8 mouse cellular contexts compared by ENCODE assay signal in the genomic region with DNA sequence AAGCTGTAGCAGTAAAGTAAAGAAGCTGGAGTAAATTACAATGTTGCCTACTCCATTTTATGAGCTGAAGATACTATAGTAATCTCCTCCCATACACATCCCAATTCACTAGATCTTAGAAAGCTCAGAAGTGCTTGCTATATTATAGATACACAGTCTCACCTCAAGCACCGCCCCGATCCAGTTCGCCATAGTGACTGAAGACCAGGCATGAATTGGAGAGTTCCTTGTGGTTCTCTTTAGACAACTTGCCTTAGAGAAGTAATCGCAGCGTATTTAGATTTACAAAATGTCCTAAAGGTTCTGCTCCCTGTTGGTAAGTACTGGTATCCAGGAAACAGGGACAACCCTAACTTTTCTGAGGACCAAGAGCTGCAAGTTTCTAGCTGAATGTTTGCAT. TPM values are rescaled to one million over a fixed set of nuclear protein-coding genes. Genes with fewer than 3 reads are reported as not detected.
DNase-seq lines count a peak whose midpoint lies in the region; ATAC-seq and TF ChIP-seq lines count a peak whose summit lies in the region.

No protein-coding gene starts in this region.

- H3K27ac ChIP-seq in heart, embryonic 10.5 days, result peak overlapping the region; percentile 91; the same call in 1 of the 2 replicates
- H3K27ac ChIP-seq in CH12.LX (ENCODE audit: insufficient read depth, low read depth), result no peak overlapping the region
- H3K27ac ChIP-seq in forebrain, embryonic 10.5 days, result no peak overlapping the region
- peak overlapping the region; percentile 97 for H3K27ac ChIP-seq in liver, embryonic 12.5 days

- TF ChIP-seq POLR2A in CH12.LX (IDR thresholded peaks at IDR 0.05; ENCODE audit: low read depth, low read length), result no peak

- 90% methylated on average over 5 of the region's 5 CpGs for WGBS in heart, embryonic 10.5 days
- WGBS in forebrain, embryonic 10.5 days, result 89% methylated on average over 5 of the region's 5 CpGs
- 66% methylated on average over 5 of the region's 5 CpGs for WGBS in liver, embryonic 12.5 days (ENCODE audit: insufficient replicate concordance)

- in situ Hi-C loops in CH12.LX (cut with MboI; ENCODE audit: low pct_ligation_motif_present, low pct_unique_long_range_greater_than_20kb, low sequenced_read_pairs), result no loop called here

- H3K36me3 ChIP-seq in heart, embryonic 10.5 days, result peaks cover 8% of the 10 kb centered on the region; the same call in 1 of the 2 replicates
- peaks cover 0 to 12% of the 10 kb centered on the region in 2 experiments for H3K36me3 ChIP-seq in CH12.LX (replicated peaks in 1 of 2; ENCODE audit: control insufficient read depth in 1 of 2, insufficient read depth in 1 of 2, low read length in 1 of 2)
- H3K36me3 ChIP-seq in forebrain, embryonic 10.5 days (replicated peaks), result peaks cover 13% of the 10 kb centered on the region
- peaks cover 14% of the 10 kb centered on the region for H3K36me3 ChIP-seq in liver, embryonic 12.5 days

- 0 out of 2 replicates have a peak overlapping the region, but pooled peaks have one; percentile 55 for H3K9ac ChIP-seq in CH12.LX (ENCODE audit: insufficient read depth, low read depth)
- peak overlapping the region; percentile 81 for H3K9ac ChIP-seq in liver, embryonic 12.5 days

- no peaks in the 10 kb centered on the region for H3K27me3 ChIP-seq in heart, embryonic 10.5 days (ENCODE audit: insufficient read depth, poor library complexity, severe bottlenecking)
- no peaks in the 10 kb centered on the region for H3K27me3 ChIP-seq in CH12.LX (replicated peaks)
- no peaks in the 10 kb centered on the region for H3K27me3 ChIP-seq in forebrain, embryonic 10.5 days (ENCODE audit: poor library complexity, severe bottlenecking)
- H3K27me3 ChIP-seq in liver, embryonic 12.5 days (replicated peaks), result no peaks in the 10 kb centered on the region

- no peaks in the 10 kb centered on the region for H3K9me3 ChIP-seq in heart, embryonic 10.5 days
- no peaks in the 10 kb centered on the region for H3K9me3 ChIP-seq in CH12.LX (replicated peaks; ENCODE audit: low read length)
- no peaks in the 10 kb centered on the region for H3K9me3 ChIP-seq in forebrain, embryonic 10.5 days
- no peaks in the 10 kb centered on the region for H3K9me3 ChIP-seq in liver, embryonic 12.5 days (replicated peaks)

- no peak for ATAC-seq in liver, embryonic 12.5 days

- TF ChIP-seq EP300 in CH12.LX (IDR thresholded peaks at IDR 0.05; ENCODE audit: low read length), result no peak

- H3K4me1 ChIP-seq in heart, embryonic 10.5 days, result peaks cover 22% of the 10 kb centered on the region; the same call in 1 of the 2 replicates
- peaks cover 0 to 23% of the 10 kb centered on the region in 2 experiments; a peak in 2 of 4 replicates for H3K4me1 ChIP-seq in CH12.LX (ENCODE audit: control insufficient read depth in 1 of 2, insufficient read depth in 2 of 2)
- peaks cover 35% of the 10 kb centered on the region for H3K4me1 ChIP-seq in forebrain, embryonic 10.5 days
- H3K4me1 ChIP-seq in liver, embryonic 12.5 days, result peaks cover 45% of the 10 kb centered on the region

- DNase-seq in heart, embryonic 10.5 days (ENCODE audit: low spot score), result no peak
- no peak for DNase-seq in heart, postnatal 25 days (ENCODE audit: low spot score)
- DNase-seq in CH12.LX (ENCODE audit: extremely low read depth), result no peak
- DNase-seq in forebrain, embryonic 10.5 days (ENCODE audit: extremely low spot score, low spot score), result no peak
- DNase-seq in thymus, postnatal 25 days, result no peak
- DNase-seq in adrenal gland, postnatal 25 days, result no peak
- no peak for DNase-seq in kidney, adult 11 months

- TF ChIP-seq RAD21 in CH12.LX (IDR thresholded peaks at IDR 0.05; ENCODE audit: low read depth, low read length), result no peak

- dilution Hi-C loops in CH12.LX (cut with MboI; ENCODE audit: extremely low pct_ligation_motif_present, extremely low pct_unique_long_range_greater_than_20kb, low sequenced_read_pairs), result no loop called here

- no peaks in the 10 kb centered on the region for H3K79me2 ChIP-seq in CH12.LX (replicated peaks; ENCODE audit: control insufficient read depth, extremely low read depth, insufficient read depth, poor library complexity, severe bottlenecking)

- H3K4me2 ChIP-seq in CH12.LX (ENCODE audit: insufficient read depth, low read depth, poor library complexity, severe bottlenecking), result peak overlapping the region; percentile 65
- peak overlapping the region; percentile 91 for H3K4me2 ChIP-seq in liver, embryonic 12.5 days

- intact Hi-C loops in heart, postnatal 25 days (cut with DNase I), result loop anchor here (5.0 kb wide), 1 partner anchor 539 kb away; no protein-coding TSS in a partner anchor

- TF ChIP-seq CTCF in CH12.LX (conservative IDR thresholded peaks at IDR 0.05 in 1 of 2, IDR thresholded peaks at IDR 0.05 in 1 of 2; ENCODE audit: low read depth in 2 of 2, low read length in 2 of 2), result no peak

- H3K4me3 ChIP-seq in heart, embryonic 10.5 days, result peak overlapping the region; percentile 70
- H3K4me3 ChIP-seq in CH12.LX (replicated peaks in 1 of 3; ENCODE audit: low read depth in 2 of 3, low read length in 2 of 3, poor library complexity in 1 of 3), result no peak overlapping the region
- H3K4me3 ChIP-seq in forebrain, embryonic 10.5 days, result peak overlapping the region; percentile 84
- H3K4me3 ChIP-seq in liver, embryonic 12.5 days, result peak overlapping the region; percentile 84

TF ChIP-seq in CH12.LX, 34 proteins besides CTCF, POLR2A, EP300 and RAD21:
- no peak for TF ChIP-seq MAFK (IDR thresholded peaks at IDR 0.05; ENCODE audit: insufficient replicate concordance, low read length)
- no peak for TF ChIP-seq PAX5 (IDR thresholded peaks at IDR 0.05; ENCODE audit: low read length)
- TF ChIP-seq MYC (IDR thresholded peaks at IDR 0.05; ENCODE audit: low read depth, low read length), result no peak
- TF ChIP-seq KAT2A (IDR thresholded peaks at IDR 0.05; ENCODE audit: insufficient replicate concordance, low read length), result no peak
- no peak for TF ChIP-seq HCFC1 (IDR thresholded peaks at IDR 0.05; ENCODE audit: low read depth, low read length)
- TF ChIP-seq E2F4 (IDR thresholded peaks at IDR 0.05; ENCODE audit: insufficient replicate concordance, low read depth, low read length), result no peak
- TF ChIP-seq MAZ (IDR thresholded peaks at IDR 0.05; ENCODE audit: low read depth, low read length), result no peak
- no peak for TF ChIP-seq USF1 (IDR thresholded peaks at IDR 0.05; ENCODE audit: low read depth, low read length)
- TF ChIP-seq SIN3A (IDR thresholded peaks at IDR 0.05; ENCODE audit: low read length), result no peak
- no peak for TF ChIP-seq POLR2AphosphoS2 (IDR thresholded peaks at IDR 0.05; ENCODE audit: low read depth, low read length)
- no peak for TF ChIP-seq CHD1 (IDR thresholded peaks at IDR 0.05; ENCODE audit: low read depth, low read length)
- no peak for TF ChIP-seq TCF12 (IDR thresholded peaks at IDR 0.05; ENCODE audit: low read depth, low read length)
- TF ChIP-seq ELF1 (IDR thresholded peaks at IDR 0.05; ENCODE audit: low read depth, low read length), result no peak
- no peak for TF ChIP-seq IRF4 (IDR thresholded peaks at IDR 0.05; ENCODE audit: low read depth, low read length)
- TF ChIP-seq ZC3H11A (IDR thresholded peaks at IDR 0.05; ENCODE audit: low read depth, low read length), result no peak
- no peak for TF ChIP-seq MAX (IDR thresholded peaks at IDR 0.05; ENCODE audit: low read length)
- TF ChIP-seq ZKSCAN1 (IDR thresholded peaks at IDR 0.05; ENCODE audit: borderline replicate concordance, low read depth, low read length), result no peak
- TF ChIP-seq NRF1 (IDR thresholded peaks at IDR 0.05; ENCODE audit: low read depth, low read length), result no peak
- no peak for TF ChIP-seq GABPA (IDR thresholded peaks at IDR 0.05; ENCODE audit: insufficient replicate concordance, low read depth, low read length)
TF ChIP-seq in CH12.LX: peak in this region for 0.

RNA-seq across cellular contexts. Expression of a gene that starts 1.8 kb away (rescaled TPM):
- polyA plus RNA-seq in heart, embryonic 10.5 days (2016; fragmentation: Nextera tagmentation; extraction: Ambion mirVana), result 7.3 and 7.8 TPM in 2 replicates
- 10 to 100 TPM in 1 of 2 experiments, 1 to 10 TPM in 1; 8.2 to 10.9 TPM for total RNA-seq in heart, postnatal 25 days (2021)
- 5.5 and 6.6 TPM in 2 replicates for total RNA-seq in CH12.LX (2012; rRNA removed)
- 5.4 and 5.7 TPM in 2 replicates for total RNA-seq in CH12.LX (2014; rRNA removed)
- polyA plus RNA-seq in CH12.LX (2012; ENCODE audit: insufficient read length, low read depth), result 3.8 and 4.2 TPM in 2 replicates
- 13.2 and 13.9 TPM in 2 replicates for polyA plus RNA-seq in forebrain, embryonic 10.5 days (2016; fragmentation: Nextera tagmentation; extraction: Ambion mirVana)
- polyA plus RNA-seq in liver, embryonic 12.5 days (2016; fragmentation: Nextera tagmentation; extraction: Ambion mirVana), result 7.2 and 7.6 TPM in 2 replicates
- 8.8 and 9.7 TPM in 2 replicates for total RNA-seq in adrenal gland, postnatal 25 days (2021)

Comparison
In these comparisons a context has a peak if more than half of its experiments do, and no peak if none do; other contexts are left out.
1. H3K27ac ChIP-seq: peak in heart, embryonic 10.5 days (single experiment) and liver, embryonic 12.5 days (single experiment); none in CH12.LX (single experiment) and forebrain, embryonic 10.5 days (single experiment).
2. H3K4me3 ChIP-seq: peak in heart, embryonic 10.5 days (single experiment), forebrain, embryonic 10.5 days (single experiment) and liver, embryonic 12.5 days (single experiment); none in CH12.LX (0 of 3).